ENCODE assay signal across 1 mouse cellular context in genomic region chr19:21713260-21714031, GRCm38 (mm10).
TF ChIP-seq lines count a peak whose summit lies in the region.

No protein-coding gene starts in this region.

TF ChIP-seq in CH12.LX, 34 proteins besides CTCF, POLR2A, EP300 and RAD21 (continued from another document):
- TF ChIP-seq HCFC1 (IDR thresholded peaks at IDR 0.05; ENCODE audit: low read depth, low read length) (peak; percentile 71), PAX5 (IDR thresholded peaks at IDR 0.05; ENCODE audit: low read length) (no peak), MEF2A (IDR thresholded peaks at IDR 0.05; ENCODE audit: borderline replicate concordance, low read depth, low read length) (peak; percentile 48; the same call in 1 of the 2 replicates), ZNF384 (IDR thresholded peaks at IDR 0.05; ENCODE audit: low read depth, low read length) (no peak), MAX (IDR thresholded peaks at IDR 0.05; ENCODE audit: low read length) (peak; percentile 94), MAZ (IDR thresholded peaks at IDR 0.05; ENCODE audit: low read depth, low read length) (0 out of 2 replicates have a peak, but pooled peaks have one; percentile 50), ZMIZ1 (IDR thresholded peaks at IDR 0.05; ENCODE audit: low read depth, low read length) (no peak; the same call in 1 of the 2 replicates), SIN3A (IDR thresholded peaks at IDR 0.05; ENCODE audit: low read length) (peak; percentile 70), CHD2 (IDR thresholded peaks at IDR 0.05; ENCODE audit: low read length) (peak; percentile 90), ETS1 (conservative IDR thresholded peaks at IDR 0.05; ENCODE audit: low read depth, low read length) (peak; percentile 68), GABPA (IDR thresholded peaks at IDR 0.05; ENCODE audit: insufficient replicate concordance, low read depth, low read length) (no peak), ZKSCAN1 (IDR thresholded peaks at IDR 0.05; ENCODE audit: borderline replicate concordance, low read depth, low read length) (no peak), JUN (IDR thresholded peaks at IDR 0.05; ENCODE audit: insufficient read depth, low read depth, low read length) (no peak)
